Mouse (Mus musculus): ENCODE measurements around the gene Gm49405.

- TF ChIP-seq POLR2A (IDR thresholded peaks at IDR 0.05; ENCODE audit: insufficient read depth, low read length), result no peak
- TF ChIP-seq CTCF (IDR thresholded peaks at IDR 0.05; ENCODE audit: low read depth, low read length), result no peak
Observed at GRCm38 (mm10) chr19:4001752-4002151, 1.3 kb downstream of the Gm49405 start.

Measured in ES-Bruce4 (cell line).